Mouse (Mus musculus): ENCODE results near the gene Gse1. TPM values are rescaled to one million over a fixed set of nuclear protein-coding genes. Genes with fewer than 3 reads are reported as not detected.

The Gse1 gene
- polyA plus RNA-seq, 1 experiment from 2014 or later, result 14.3 TPM

- ATAC-seq (ENCODE audit: insufficient read depth) (no peak), DNase-seq (peak; percentile 60)
- H3K4me2 ChIP-seq, result peak overlapping the region; percentile 10; the same call in 1 of the 2 replicates
- H3K27me3 ChIP-seq (ENCODE audit: insufficient read depth, low read length), result no peaks in the 10 kb centered on the region
- H3K36me3 ChIP-seq (ENCODE audit: insufficient read depth), result no peaks in the 10 kb centered on the region
- H3K9me3 ChIP-seq (ENCODE audit: low read depth, low read length), result no peaks in the 10 kb centered on the region
- TF ChIP-seq CTCF (IDR thresholded peaks at IDR 0.05; ENCODE audit: low read depth), result no peak
- H3K9ac ChIP-seq, result no peak overlapping the region
- H3K27ac ChIP-seq (ENCODE audit: low read depth), result peak overlapping the region; percentile 52
- H3K4me1 ChIP-seq (ENCODE audit: insufficient read depth), result peaks cover 31% of the 10 kb centered on the region
- WGBS, result 40% methylated on average over 7 of the region's 7 CpGs
- H3K4me3 ChIP-seq (ENCODE audit: low read depth, low read length), result no peak overlapping the region
Measured at GRCm38 (mm10) chr8:120369956-120370355, 141.7 kb downstream of the Gse1 start.

DNA sequence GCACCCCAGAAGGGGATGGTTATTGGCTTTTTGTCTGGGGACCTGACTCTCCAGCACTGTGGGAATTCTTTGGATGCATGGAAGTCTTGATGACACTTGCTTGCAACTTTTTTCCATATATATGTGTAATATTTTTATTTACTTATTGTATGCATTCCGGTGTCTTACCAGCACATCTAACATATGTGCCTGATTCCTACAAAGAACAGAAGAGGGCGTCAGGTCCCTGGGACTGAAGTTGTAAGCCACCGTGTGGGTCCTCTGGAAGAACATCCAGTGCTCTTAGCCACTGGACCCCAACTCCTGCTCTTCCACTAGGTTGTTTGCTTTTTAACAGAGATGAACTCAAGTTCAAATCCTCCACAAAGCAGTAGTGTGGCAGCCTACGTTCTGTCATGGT is 142.2 kb downstream of the Gse1 start:
- no peaks in the 10 kb centered on the region for H3K9me3 ChIP-seq (ENCODE audit: low read depth, low read length)
- no peak overlapping the region for H3K9ac ChIP-seq
- H3K27me3 ChIP-seq (ENCODE audit: insufficient read depth, low read length), result no peaks in the 10 kb centered on the region
- WGBS, result 61% methylated on average over 4 of the region's 4 CpGs
- peak; percentile 53 for DNase-seq
- H3K4me3 ChIP-seq (ENCODE audit: low read depth, low read length), result no peak overlapping the region
- H3K4me1 ChIP-seq (ENCODE audit: insufficient read depth), result peaks cover 36% of the 10 kb centered on the region
- no peaks in the 10 kb centered on the region for H3K36me3 ChIP-seq (ENCODE audit: insufficient read depth)
- ATAC-seq (ENCODE audit: insufficient read depth), result no peak
- H3K27ac ChIP-seq (ENCODE audit: low read depth), result peak overlapping the region; percentile 52; the same call in 1 of the 2 replicates
- TF ChIP-seq CTCF (IDR thresholded peaks at IDR 0.05; ENCODE audit: low read depth), result peak; percentile 34
- no peak overlapping the region for H3K4me2 ChIP-seq

DNA sequence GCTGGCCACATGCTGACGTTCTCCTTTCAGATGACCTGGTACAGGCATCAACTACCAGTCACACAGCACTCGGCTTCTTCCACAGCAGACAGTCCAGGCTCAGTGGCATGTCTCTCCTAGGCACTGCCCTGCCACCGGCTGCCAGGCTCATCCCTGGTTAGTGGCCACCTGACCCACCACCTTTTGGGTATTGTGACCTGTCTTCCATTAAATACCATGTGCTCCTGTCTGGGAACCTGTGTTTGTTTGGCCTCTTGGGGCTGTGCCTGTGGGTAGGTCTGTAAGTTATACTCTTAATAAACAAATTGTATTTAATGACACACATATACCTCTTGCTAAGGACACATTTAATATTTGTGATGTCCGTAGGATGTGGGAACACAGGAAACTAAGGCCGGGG is 142.9 kb downstream of the Gse1 start:
- no peak overlapping the region for H3K9ac ChIP-seq
- no peaks in the 10 kb centered on the region for H3K36me3 ChIP-seq (ENCODE audit: insufficient read depth)
- H3K9me3 ChIP-seq (ENCODE audit: low read depth, low read length), result no peaks in the 10 kb centered on the region
- 68% methylated on average over 5 of the region's 5 CpGs for WGBS
- ATAC-seq (ENCODE audit: insufficient read depth), result no peak
- H3K4me1 ChIP-seq (ENCODE audit: insufficient read depth), result peaks cover 41% of the 10 kb centered on the region
- DNase-seq, result no peak
- TF ChIP-seq CTCF (IDR thresholded peaks at IDR 0.05; ENCODE audit: low read depth), result no peak
- no peak overlapping the region for H3K4me2 ChIP-seq
- no peaks in the 10 kb centered on the region for H3K27me3 ChIP-seq (ENCODE audit: insufficient read depth, low read length)
- no peak overlapping the region for H3K4me3 ChIP-seq (ENCODE audit: low read depth, low read length)
- no peak overlapping the region for H3K27ac ChIP-seq (ENCODE audit: low read depth)

- Histone ChIP-seq H3K9me3 (ENCODE audit: low read depth, low read length) (no peaks in the 10 kb centered on the region), H3K27me3 (ENCODE audit: insufficient read depth, low read length) (no peaks in the 10 kb centered on the region), H3K4me1 (ENCODE audit: insufficient read depth) (peaks cover 47% of the 10 kb centered on the region), H3K4me3 (ENCODE audit: low read depth, low read length) (no peak overlapping the region), H3K4me2 (0 out of 2 replicates have a peak overlapping the region, but pooled peaks have one; percentile 5), H3K9ac (peak overlapping the region; percentile 3; the same call in 1 of the 2 replicates), H3K36me3 (ENCODE audit: insufficient read depth) (no peaks in the 10 kb centered on the region), H3K27ac (ENCODE audit: low read depth) (no peak overlapping the region)
- ATAC-seq (ENCODE audit: insufficient read depth) (peak; percentile 14; the same call in 1 of the 2 replicates), DNase-seq (no peak)
- WGBS, result 60% methylated on average over 8 of the region's 8 CpGs
- no peak for TF ChIP-seq CTCF (IDR thresholded peaks at IDR 0.05; ENCODE audit: low read depth)
Measured at GRCm38 (mm10) chr8:120371725-120372457, 143.6 kb downstream of the Gse1 start.

DNA sequence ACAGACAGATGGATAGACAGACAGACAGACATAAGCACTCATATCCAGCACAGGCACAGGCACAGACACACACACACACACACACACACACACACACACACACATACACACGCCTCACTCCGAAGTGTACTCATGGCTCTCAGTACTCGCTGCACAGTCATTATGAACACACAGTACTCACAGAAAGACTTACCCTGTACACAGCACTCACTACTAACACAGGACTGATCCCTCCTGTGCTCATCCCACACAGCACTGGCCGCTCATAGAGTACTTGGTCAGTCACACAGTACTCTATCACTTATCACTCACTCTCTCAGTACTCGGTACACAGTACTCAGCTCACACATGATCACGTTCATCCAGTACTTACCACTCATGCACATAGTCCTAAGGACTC is 144.4 kb downstream of the Gse1 start:
- Histone ChIP-seq H3K27me3 (ENCODE audit: insufficient read depth, low read length) (no peaks in the 10 kb centered on the region), H3K9me3 (ENCODE audit: low read depth, low read length) (no peaks in the 10 kb centered on the region), H3K4me1 (ENCODE audit: insufficient read depth) (peaks cover 53% of the 10 kb centered on the region), H3K9ac (no peak overlapping the region), H3K36me3 (ENCODE audit: insufficient read depth) (no peaks in the 10 kb centered on the region), H3K4me2 (0 out of 2 replicates have a peak overlapping the region, but pooled peaks have one; percentile 4), H3K27ac (ENCODE audit: low read depth) (no peak overlapping the region), H3K4me3 (ENCODE audit: low read depth, low read length) (no peak overlapping the region)
- 80% methylated on average over 6 of the region's 6 CpGs for WGBS
- DNase-seq, result no peak
- TF ChIP-seq CTCF (IDR thresholded peaks at IDR 0.05; ENCODE audit: low read depth), result no peak
- no peak for ATAC-seq (ENCODE audit: insufficient read depth)

DNA sequence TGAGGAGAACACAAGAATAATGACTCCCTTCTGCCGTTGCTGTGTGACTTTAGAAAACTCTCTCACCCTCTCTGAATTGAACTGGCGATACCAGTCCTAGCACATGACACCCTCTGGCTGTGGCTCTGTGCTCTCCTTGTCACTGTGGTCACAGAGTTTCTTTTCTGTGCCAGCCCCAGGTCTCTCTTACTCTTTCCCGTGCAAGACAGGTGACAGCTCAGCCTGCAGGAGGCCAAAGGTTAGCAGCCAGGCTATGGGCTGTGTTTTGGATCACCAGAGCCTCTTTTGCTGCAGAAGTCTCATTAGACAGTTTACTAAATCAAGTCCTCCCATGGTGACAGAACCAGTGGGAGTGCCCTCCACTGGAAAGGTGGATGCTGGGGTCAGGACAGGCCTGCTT is 145.4 kb downstream of the Gse1 start:
- Histone ChIP-seq H3K4me2 (no peak overlapping the region), H3K27me3 (ENCODE audit: insufficient read depth, low read length) (no peaks in the 10 kb centered on the region), H3K9ac (no peak overlapping the region), H3K27ac (ENCODE audit: low read depth) (no peak overlapping the region; the same call in 1 of the 2 replicates), H3K4me3 (ENCODE audit: low read depth, low read length) (no peak overlapping the region), H3K4me1 (ENCODE audit: insufficient read depth) (peaks cover 58% of the 10 kb centered on the region), H3K36me3 (ENCODE audit: insufficient read depth) (no peaks in the 10 kb centered on the region), H3K9me3 (ENCODE audit: low read depth, low read length) (no peaks in the 10 kb centered on the region)
- ATAC-seq (ENCODE audit: insufficient read depth), result no peak
- 56% methylated on average over 3 of the region's 3 CpGs for WGBS
- no peak for TF ChIP-seq CTCF (IDR thresholded peaks at IDR 0.05; ENCODE audit: low read depth)
- no peak for DNase-seq

- Histone ChIP-seq H3K27ac (ENCODE audit: low read depth) (peak overlapping the region; percentile 27), H3K9ac (no peak overlapping the region), H3K4me1 (ENCODE audit: insufficient read depth) (peaks cover 61% of the 10 kb centered on the region), H3K4me2 (no peak overlapping the region), H3K27me3 (ENCODE audit: insufficient read depth, low read length) (no peaks in the 10 kb centered on the region), H3K36me3 (ENCODE audit: insufficient read depth) (no peaks in the 10 kb centered on the region), H3K4me3 (ENCODE audit: low read depth, low read length) (no peak overlapping the region), H3K9me3 (ENCODE audit: low read depth, low read length) (no peaks in the 10 kb centered on the region)
- TF ChIP-seq CTCF (IDR thresholded peaks at IDR 0.05; ENCODE audit: low read depth), result no peak
- no peak for DNase-seq
- ATAC-seq (ENCODE audit: insufficient read depth), result no peak
- 56% methylated on average over 1 of the region's 1 CpGs for WGBS
Measured at GRCm38 (mm10) chr8:120374070-120374469, 145.8 kb downstream of the Gse1 start.

All from lung, embryonic 14.5 days (tissue).